Mouse (Mus musculus) thymus, postnatal 25 days (tissue): ENCODE measurements at regions not wholly inside any gene's neighbourhood (a gene's known extent, or its start where the extent isn't known, plus 50 kb on each side); places are given as distances from the start of the nearest gene placed in this dataset.

Experiments used
- DNase-seq: peaks from one replicate; pipeline ENCODE4 v3.0.0; 2022

GRCm38 (mm10) chr4:32074399-32075296 lies 110.8 kb downstream of the Map3k7 start:
- DNase-seq = no peak

DNA sequence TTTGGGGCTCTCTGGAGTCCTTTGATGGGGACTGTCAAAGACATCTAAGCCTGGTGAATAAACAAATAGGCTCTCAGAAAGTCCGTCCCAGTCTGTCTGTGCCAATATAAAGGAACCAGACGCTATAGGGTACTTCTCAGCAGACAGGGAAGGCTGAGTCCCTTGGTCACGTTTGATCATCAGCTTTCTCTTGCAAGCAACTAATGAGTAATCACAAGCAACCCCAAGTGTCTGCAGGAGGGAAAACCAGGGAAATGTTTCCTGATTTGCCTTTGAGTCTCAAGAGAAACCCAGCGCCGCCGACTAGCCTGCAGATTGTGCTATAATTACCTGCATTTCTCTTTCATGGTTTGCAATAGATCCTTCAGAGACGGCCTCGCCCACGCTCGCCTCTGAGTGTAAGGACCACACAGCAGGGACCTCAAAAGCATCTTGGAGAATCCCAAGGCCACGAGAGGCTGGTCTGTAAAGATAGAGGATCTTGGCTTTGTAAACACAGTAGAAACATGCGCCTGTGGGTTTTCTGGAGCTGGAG lies 112.6 kb downstream of the Map3k7 start:
- no peak for DNase-seq

DNA sequence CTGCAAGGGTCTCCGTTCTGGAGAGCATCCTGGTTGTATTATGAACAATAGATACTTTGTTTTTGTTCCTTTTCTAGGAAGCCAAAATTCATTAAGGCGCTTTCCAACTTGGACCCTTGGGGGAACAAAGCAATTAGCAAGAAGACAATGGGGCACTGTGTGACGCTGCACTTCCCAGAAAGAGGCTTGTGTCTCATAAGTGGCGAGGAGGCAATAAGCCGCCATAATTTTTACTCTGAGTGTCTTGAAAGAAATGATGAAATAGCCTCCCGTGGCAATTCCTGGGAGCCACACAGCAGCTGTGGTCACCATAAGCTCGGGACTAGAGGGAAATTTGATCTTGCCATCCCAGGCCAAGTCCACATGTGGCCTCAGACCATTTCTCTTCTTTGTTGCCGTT lies 119.6 kb downstream of the Map3k7 start:
- no peak for DNase-seq

DNA sequence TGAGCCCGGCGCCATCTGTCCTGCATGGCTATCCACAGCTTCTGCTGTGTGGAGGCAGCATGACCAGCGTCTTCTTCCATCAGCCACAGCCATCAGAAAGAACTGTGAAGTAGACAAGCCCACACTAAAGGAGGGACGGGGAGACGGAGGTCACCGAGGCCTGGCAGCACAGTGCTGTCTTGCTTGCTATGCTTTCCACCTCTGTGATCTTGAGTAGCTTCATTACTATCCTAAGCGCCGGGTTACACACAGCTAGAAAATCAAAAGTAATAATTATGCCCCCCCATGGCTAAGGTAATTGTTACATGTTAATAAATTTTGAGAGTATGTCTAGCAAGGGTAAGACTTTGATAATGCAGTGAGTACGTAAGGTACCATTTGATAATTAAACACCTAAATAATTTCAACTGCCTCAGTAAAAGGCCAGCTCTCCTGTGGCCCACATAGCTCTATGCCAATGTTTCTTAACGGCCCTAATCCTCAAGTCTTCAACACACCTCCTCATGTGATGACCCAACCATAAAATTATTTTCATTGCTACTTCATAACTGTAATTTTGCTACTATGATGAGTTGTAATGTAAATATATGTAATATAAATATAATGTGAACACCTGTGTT lies 120.5 kb downstream of the Map3k7 start:
- DNase-seq = no peak

DNA sequence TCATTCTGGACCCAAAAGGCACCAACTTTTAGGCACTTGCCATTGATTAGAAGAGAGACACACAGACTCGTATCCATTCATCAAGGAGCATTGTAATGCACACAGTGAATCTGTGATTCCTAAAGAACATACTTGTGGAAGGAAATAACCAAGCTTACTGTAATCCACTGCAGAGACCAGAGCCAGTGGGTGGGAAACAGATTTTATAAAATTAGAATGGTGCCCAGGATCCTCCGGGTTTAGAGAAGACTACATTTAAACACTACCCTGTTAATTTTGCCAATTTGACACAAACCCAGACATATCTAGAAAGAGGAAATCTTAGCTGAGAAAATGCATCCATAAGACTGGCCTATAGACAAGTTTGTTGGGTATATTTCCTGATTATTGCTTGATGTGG lies 121.1 kb downstream of the Map3k7 start:
- DNase-seq = no peak

DNA sequence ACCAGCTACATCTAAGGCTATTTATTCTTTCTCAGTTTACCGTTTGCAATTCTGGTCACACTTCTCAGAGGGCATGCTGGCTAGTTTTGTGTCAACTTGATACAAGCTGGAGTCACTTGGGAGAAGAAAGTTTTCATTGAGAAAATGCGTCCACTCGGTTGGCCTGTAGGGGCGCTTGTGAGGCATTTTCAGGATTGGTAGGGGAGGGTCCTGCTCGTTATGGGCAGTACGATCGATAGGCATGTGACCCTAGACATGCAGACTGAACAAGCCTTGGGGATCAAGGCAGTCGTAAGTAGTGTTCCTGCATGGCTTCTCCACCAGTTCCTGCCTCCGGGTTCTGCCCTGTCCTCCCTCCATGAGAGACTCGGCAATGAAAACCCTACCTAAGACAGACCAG lies 127.2 kb downstream of the Map3k7 start:
- DNase-seq = no peak

DNA sequence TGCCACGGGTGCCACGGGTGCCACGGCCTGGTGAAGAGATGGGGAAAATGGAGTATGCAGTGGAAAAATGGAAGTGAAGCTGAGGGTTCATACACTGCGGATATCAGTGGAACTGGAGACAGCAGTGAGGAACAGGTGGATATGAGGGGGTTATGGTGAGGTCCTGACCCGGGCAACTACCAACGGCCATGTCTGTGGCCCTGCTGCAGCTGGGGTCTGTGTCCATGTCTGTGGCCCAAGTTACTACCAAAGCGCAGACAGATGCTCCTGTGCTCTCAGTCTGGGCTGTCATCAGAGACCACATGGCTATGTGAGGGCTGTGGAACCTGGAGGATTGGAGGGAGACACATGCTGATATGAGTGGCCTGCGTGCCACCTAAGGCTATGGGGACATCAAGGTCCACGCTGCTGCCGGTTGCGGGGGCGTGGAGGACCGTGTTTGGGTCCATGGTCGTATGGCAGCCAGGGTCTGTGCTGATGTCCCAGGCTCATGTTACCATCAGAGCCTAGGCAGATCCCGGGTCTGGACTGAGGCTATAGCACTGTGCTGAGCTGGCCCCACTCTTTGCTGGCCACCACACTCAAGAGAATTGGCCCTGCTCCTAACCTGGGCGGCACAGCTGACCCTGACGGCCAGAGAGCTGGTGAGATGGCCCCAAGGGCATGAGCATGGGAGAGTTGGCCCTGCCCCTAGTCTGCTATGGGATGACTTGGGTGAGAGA lies 128.6 kb downstream of the Map3k7 start:
- DNase-seq = no peak

GRCm38 (mm10) chr4:32098233-32098632 lies 134.3 kb downstream of the Map3k7 start:
- no peak for DNase-seq

DNA sequence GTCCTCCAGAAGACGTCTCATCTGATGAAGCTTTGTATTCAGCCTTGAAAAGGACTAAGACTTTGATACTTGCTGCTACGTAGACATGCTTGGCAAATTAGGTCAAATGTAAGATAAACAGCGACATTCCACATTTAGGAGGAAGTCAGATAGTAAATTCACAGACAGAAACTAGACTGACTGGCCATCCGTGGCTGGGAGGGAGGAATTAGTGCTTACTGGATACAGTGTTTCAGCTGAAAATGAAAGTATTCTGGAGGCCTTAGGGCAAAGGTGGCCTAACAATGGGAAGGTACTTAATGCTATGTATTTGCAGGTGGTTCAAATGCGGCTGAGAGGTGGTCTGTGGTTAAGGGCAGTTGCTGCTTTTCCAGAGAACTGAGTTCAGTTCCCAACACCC lies 137.1 kb downstream of the Map3k7 start:
- DNase-seq = no peak

DNA sequence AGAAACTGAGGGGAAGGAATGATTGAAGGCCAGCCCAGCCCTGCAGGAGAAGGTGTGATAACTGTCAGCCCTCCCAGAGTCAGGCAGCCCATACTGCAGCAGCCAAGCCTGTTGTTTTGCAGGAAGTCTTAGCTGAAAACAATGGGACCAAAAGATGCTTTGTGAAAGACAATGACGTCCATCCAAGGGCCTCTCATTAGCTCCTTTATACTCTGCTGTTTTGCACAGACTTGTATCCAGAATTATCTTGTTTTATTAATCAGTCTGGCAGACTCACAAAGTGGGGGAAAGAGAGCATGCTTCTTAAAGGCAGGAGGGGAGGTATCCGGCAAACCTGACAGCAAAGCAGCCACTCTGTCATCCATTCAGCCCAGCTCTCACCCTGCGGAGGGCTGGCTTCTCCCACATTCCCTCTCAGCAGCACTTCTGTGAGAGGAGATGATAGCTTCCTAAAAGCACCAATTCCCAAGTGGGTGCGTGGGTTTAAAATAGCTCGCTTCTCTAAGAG lies 131.9 kb upstream of the Bach2 start:
- DNase-seq = no peak

DNA sequence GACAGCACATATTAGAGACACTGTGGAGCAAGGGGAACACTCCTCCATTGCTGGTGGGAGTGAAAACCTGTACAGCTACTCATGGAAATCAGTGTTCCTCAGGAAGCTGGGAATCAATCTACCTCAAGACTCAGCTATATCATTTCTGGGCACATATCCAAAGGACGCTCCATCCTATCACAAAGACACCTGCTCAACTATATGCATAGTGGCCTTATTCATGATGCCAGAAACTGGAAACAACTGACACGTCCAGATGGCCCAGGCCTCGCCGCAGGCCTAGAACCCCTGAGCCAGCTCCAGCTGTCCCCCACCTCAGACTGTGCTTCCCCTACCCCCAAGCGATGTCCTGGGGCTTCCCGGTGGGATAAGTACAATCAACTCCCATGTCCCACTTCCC lies 116.3 kb upstream of the Bach2 start:
- no peak for DNase-seq

- DNase-seq = no peak
Measured at GRCm38 (mm10) chr4:32126828-32127227, 111.8 kb upstream of the Bach2 start.

- no peak for DNase-seq
Measured at GRCm38 (mm10) chr4:32130594-32130993, 108.0 kb upstream of the Bach2 start.

DNA sequence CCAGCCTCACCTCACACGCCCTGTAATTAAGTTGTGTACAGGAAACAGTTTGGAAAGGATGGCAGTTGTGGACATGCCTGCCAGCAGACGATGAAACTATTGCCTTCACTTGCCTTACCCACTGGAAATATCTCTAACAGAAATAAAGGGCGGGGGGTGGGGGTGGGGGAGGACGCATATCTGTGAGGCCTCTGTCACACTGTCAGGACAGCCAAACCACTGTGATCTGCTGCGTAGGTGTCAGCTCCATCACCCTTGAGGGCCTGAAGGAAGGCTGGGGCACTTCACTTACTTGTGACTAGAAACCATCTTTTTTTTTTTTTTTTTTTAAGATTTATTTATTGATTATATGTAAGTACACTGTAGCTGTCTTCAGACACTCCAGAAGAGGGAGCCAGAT lies 106.8 kb upstream of the Bach2 start:
- DNase-seq = no peak

GRCm38 (mm10) chr4:32136151-32136550 lies 102.5 kb upstream of the Bach2 start:
- DNase-seq = no peak

- DNase-seq = no peak
Measured at GRCm38 (mm10) chr4:32137243-32137642, 101.4 kb upstream of the Bach2 start.

GRCm38 (mm10) chr4:32137966-32138365 lies 100.6 kb upstream of the Bach2 start:
- DNase-seq = no peak

GRCm38 (mm10) chr4:32139586-32139985 lies 99.0 kb upstream of the Bach2 start:
- no peak for DNase-seq

- DNase-seq = no peak
Measured at GRCm38 (mm10) chr4:32140068-32140467, 98.5 kb upstream of the Bach2 start.

DNA sequence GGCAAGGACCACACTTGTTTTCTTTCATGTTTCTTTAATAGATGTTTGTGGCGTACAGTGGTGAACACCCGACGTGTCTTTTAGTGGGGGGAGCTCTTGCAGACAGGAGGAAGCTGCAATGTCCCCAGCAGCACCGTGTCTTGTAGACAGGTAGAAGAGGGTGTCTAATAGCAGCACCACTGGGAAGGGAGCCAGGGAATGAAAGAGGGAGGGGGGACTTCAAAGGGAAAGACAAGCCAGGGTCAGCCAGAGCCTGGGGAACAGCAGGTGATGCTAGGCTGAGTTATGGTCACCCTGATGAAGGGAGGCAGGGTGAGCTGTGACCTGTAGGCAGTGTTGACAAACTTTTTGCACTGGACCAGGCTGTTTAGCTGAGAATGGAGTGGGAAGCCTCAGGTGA lies 96.4 kb upstream of the Bach2 start:
- DNase-seq = no peak

DNA sequence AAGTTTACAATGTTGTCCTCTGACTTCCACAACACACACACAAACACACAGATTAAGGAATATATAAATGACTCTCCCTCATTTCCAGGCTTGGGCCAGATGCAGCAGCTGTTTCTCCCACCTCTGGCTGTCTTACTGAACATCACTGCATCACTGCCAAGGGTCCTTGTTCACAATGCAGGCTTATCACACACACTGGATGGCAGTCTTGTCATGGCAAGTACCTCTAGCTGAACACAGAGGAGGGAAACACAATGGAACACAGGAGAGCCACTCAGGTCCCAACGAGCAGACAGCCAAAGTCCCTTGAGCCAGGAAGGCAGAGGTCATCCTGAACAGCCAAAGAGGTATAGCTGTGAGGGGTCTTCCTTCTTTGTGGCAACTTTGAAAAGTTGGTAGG lies 91.5 kb upstream of the Bach2 start:
- DNase-seq = no peak

DNA sequence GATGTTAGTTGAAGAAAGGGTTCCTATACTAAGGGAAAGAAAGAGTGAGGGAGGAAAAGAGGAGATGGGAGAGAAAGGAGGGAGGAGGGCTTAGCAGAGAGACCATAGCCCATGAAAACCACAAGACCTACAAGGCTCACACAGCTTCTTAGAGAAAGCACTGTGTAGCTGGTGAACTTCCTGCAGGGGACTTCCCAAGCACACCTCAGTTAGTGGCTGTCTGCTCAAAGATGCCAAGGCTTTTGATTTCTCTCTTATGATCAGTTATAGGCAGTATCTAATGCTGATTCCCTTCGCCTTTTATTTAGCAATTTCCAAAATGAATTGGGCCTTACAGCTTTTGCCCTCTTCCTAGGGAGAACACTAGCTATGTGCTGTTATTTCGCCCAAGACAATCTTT lies 90.0 kb upstream of the Bach2 start:
- no peak for DNase-seq

DNA sequence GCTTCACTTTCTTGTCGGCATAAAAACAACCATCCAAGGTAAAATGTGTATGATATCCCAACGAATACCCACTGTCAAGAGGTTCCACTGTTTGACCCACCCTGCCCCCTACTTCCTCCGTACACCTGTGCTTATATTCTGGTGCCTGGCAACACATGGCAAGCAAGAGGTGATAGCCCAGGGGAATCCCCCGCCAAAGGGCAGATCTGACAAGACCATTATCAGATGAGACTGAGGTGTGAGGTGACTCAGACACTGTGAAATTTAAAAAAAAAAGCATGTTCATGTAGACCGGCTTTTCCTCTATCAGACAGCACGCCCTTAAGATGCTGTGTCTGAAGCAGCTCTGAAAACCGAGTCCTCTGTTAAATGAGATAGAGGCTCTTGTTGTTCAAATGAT lies 89.4 kb upstream of the Bach2 start:
- peak; percentile 39 for DNase-seq
